Mouse (Mus musculus) embryonic facial prominence, embryonic 10.5 days (tissue): ENCODE measurements at regions not wholly inside any gene's neighbourhood (a gene's known extent, or its start where the extent isn't known, plus 50 kb on each side); places are given as distances from the start of the nearest gene placed in this dataset.

Experiments
- DNase-seq: peaks from one replicate; pipeline ENCODE4 v3.0.0-alpha.2; 2017; ENCODE audit warnings: low spot score
- H3K27ac ChIP-seq: fragments of 300-500 bp; sonication (generic); replicated peaks from 2 replicates; pipeline ENCODE4 v1.5.1; 2016; ENCODE audit warnings: mild to moderate bottlenecking
- H3K27me3 ChIP-seq: fragments of 300-500 bp; sonication (generic); replicated peaks from 2 replicates; pipeline ENCODE4 v1.6.1; 2016; ENCODE audit warnings: low read depth, mild to moderate bottlenecking; ENCODE audit not compliant: poor library complexity, severe bottlenecking
- H3K36me3 ChIP-seq: fragments of 300-500 bp; sonication (generic); replicated peaks from 2 replicates; pipeline ENCODE4 v1.6.1; 2016; ENCODE audit warnings: mild to moderate bottlenecking, moderate library complexity
- H3K4me1 ChIP-seq: fragments of 300-500 bp; sonication (generic); 2 replicates; pipeline ENCODE4 v1.6.1; 2016
- H3K4me3 ChIP-seq: fragments of 300-500 bp; sonication (generic); 2 replicates; pipeline ENCODE4 v1.5.1; 2016; ENCODE audit warnings: mild to moderate bottlenecking, moderate library complexity
- H3K9me3 ChIP-seq: fragments of 300-500 bp; sonication (generic); 2 replicates; pipeline ENCODE4 v1.6.1; 2016; ENCODE audit warnings: mild to moderate bottlenecking
- WGBS: fragments of 180-500 bp; shearing (Covaris S2); methylation state at CpG from one replicate; pipeline ENCODE4 v1.1.7; 2016; 5-methylcytosine and 5-hydroxymethylcytosine counted together

DNA sequence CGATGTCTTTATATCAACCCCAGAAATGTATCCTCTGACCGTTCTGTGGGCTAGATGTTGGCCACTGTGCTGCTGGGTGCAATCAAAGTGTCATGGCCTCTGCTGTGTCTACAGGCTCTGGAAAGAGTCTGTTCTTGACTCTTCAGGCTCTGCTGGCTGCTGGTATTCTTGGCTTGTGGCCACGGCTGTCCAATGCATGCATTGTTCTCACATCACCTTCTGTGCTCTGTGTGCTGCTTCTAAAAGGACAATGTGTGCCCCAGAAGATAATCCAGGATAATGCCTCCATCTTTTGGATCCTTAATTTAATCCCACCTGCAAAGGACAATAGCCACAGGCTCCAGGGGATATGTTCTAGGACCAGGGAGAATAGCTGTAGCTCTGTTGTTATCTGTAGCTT is 77.5 kb upstream of the Dapl1 start:
- DNase-seq: no peak
- WGBS: 83% methylated on average over 3 of the region's 3 CpGs
- Histone ChIP-seq H3K4me1 (peaks cover 16% of the 10 kb centered on the region), H3K9me3 (no peaks in the 10 kb centered on the region), H3K4me3 (no peak overlapping the region), H3K36me3 (no peaks in the 10 kb centered on the region), H3K27ac (no peak overlapping the region), H3K27me3 (no peaks in the 10 kb centered on the region)

- H3K4me3 ChIP-seq: no peak overlapping the region
- H3K9me3 ChIP-seq: no peaks in the 10 kb centered on the region
- H3K4me1 ChIP-seq: peaks cover 12% of the 10 kb centered on the region
- H3K27me3 ChIP-seq: no peaks in the 10 kb centered on the region
- peak overlapping the region; percentile 30; the same call in 1 of the 2 replicates for H3K27ac ChIP-seq
- no peaks in the 10 kb centered on the region for H3K36me3 ChIP-seq
- WGBS: 43% methylated on average over 13 of the region's 13 CpGs
- DNase-seq: peak; percentile 38
Observed at GRCm38 (mm10) chr2:59407512-59407988, 76.9 kb upstream of the Dapl1 start.

DNA sequence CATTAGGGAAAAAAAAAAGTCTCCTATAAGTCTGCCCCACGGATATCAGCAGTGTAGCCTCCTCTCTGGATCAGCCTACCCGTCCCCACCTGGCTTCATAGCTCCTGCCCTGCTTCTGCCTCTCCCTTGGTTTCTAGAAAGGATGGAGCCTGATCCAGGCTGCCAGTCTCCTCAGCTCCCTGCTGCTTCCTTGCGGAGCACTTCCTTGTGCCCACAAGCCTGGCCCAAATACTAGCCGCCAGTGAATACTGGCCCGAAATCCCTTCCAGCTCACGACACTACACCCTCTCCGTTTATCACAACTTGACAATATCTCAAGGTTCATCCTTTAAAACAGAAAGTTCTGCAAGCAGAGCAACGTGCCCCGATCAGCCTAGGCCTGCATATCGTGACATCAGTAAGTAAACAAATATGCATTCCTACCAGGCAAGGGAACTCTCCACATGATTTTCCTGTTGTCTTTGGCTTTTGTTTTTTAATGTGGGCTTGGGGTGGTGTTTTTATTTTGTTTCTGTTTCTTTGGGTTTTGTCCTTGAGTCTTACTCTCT is 76.3 kb upstream of the Dapl1 start:
- Histone ChIP-seq H3K27ac (no peak overlapping the region; the same call in 1 of the 2 replicates), H3K9me3 (no peaks in the 10 kb centered on the region), H3K36me3 (no peaks in the 10 kb centered on the region), H3K4me1 (peaks cover 12% of the 10 kb centered on the region), H3K4me3 (no peak overlapping the region), H3K27me3 (no peaks in the 10 kb centered on the region)
- no peak for DNase-seq
- 75% methylated on average over 10 of the region's 10 CpGs for WGBS

DNA sequence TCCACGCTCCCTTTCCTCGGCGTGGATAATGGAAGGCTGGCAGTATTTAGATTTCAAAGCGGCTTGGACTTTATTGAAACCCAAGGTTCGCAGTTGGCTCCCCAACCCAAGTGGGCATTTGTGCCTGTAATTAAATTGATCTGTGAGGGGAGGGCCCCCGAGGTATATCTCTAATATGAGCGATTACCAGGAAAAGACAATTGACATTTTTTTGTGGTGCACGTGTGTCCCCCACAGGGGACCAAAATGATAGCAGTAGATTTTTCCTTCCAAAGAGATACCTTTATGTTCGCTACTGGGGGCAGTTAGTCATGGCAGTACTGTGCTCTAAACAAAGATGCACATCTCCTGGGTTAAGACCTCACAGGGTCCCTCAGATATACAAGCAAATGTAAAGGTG is 69.8 kb upstream of the Dapl1 start:
- Histone ChIP-seq H3K4me3 (no peak overlapping the region), H3K9me3 (no peaks in the 10 kb centered on the region), H3K36me3 (no peaks in the 10 kb centered on the region), H3K27ac (no peak overlapping the region), H3K4me1 (peaks cover 10% of the 10 kb centered on the region; the same call in 1 of the 2 replicates), H3K27me3 (no peaks in the 10 kb centered on the region)
- DNase-seq: no peak
- 84% methylated on average over 9 of the region's 9 CpGs for WGBS

GRCm38 (mm10) chr2:59416491-59417195 is 67.8 kb upstream of the Dapl1 start:
- H3K27ac ChIP-seq: no peak overlapping the region
- peaks cover 12% of the 10 kb centered on the region; the same call in 1 of the 2 replicates for H3K4me1 ChIP-seq
- WGBS: 74% methylated on average over 8 of the region's 8 CpGs
- no peak overlapping the region for H3K4me3 ChIP-seq
- H3K9me3 ChIP-seq: no peaks in the 10 kb centered on the region
- H3K36me3 ChIP-seq: no peaks in the 10 kb centered on the region
- no peak for DNase-seq
- no peaks in the 10 kb centered on the region for H3K27me3 ChIP-seq

DNA sequence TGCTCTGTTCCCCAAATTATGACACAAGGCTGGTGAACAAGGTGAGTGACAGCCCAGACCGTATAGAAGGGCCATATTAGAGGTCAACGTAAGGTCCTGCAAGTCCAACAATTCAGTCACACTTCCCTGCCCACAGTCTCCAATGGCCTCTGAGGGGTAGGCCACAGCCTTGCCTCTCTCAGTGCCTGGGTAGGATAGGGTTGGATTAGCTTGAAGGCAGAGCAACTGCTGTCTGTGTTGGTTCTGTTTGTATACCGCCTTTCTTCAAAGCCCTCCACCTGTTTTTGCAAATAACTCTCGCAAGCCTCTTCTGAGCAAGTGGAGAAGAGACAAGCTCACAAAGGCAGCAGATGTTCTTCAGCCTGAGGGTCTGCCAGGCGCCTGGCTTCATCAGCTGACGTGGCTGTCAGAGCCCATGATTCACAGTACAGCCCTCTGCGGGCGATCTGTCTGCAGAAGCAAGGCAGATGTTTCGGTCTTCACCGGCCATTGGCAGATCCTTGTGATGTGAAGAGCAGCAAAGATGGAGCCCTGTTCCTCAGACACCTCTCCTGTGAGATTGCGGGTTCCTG is 67.0 kb upstream of the Dapl1 start:
- no peak overlapping the region for H3K27ac ChIP-seq
- DNase-seq: no peak
- no peaks in the 10 kb centered on the region for H3K27me3 ChIP-seq
- WGBS: 82% methylated on average over 11 of the region's 11 CpGs
- no peaks in the 10 kb centered on the region for H3K9me3 ChIP-seq
- H3K36me3 ChIP-seq: no peaks in the 10 kb centered on the region
- H3K4me3 ChIP-seq: no peak overlapping the region
- H3K4me1 ChIP-seq: peaks cover 16% of the 10 kb centered on the region; the same call in 1 of the 2 replicates

GRCm38 (mm10) chr2:59420496-59420895 is 64.0 kb upstream of the Dapl1 start:
- no peaks in the 10 kb centered on the region for H3K36me3 ChIP-seq
- H3K9me3 ChIP-seq: no peaks in the 10 kb centered on the region
- no peak overlapping the region for H3K27ac ChIP-seq
- peaks cover 28% of the 10 kb centered on the region for H3K4me1 ChIP-seq
- no peak for DNase-seq
- no peak overlapping the region for H3K4me3 ChIP-seq
- no peaks in the 10 kb centered on the region for H3K27me3 ChIP-seq
- WGBS: 67% methylated on average over 5 of the region's 5 CpGs

GRCm38 (mm10) chr2:59422291-59423242 is 61.9 kb upstream of the Dapl1 start:
- 76% methylated on average over 10 of the region's 10 CpGs for WGBS
- Histone ChIP-seq H3K27ac (no peak overlapping the region), H3K4me3 (no peak overlapping the region), H3K9me3 (no peaks in the 10 kb centered on the region), H3K36me3 (no peaks in the 10 kb centered on the region), H3K27me3 (no peaks in the 10 kb centered on the region), H3K4me1 (peaks cover 19% of the 10 kb centered on the region)
- no peak for DNase-seq

GRCm38 (mm10) chr2:59424205-59424604 is 60.2 kb upstream of the Dapl1 start:
- 89% methylated on average over 2 of the region's 2 CpGs for WGBS
- peaks cover 19% of the 10 kb centered on the region for H3K4me1 ChIP-seq
- H3K9me3 ChIP-seq: no peaks in the 10 kb centered on the region
- no peaks in the 10 kb centered on the region for H3K36me3 ChIP-seq
- DNase-seq: no peak
- 0 out of 2 replicates have a peak overlapping the region, but pooled peaks have one; percentile 4 for H3K27ac ChIP-seq
- no peaks in the 10 kb centered on the region for H3K27me3 ChIP-seq
- H3K4me3 ChIP-seq: no peak overlapping the region

GRCm38 (mm10) chr2:59424729-59425128 is 59.7 kb upstream of the Dapl1 start:
- Histone ChIP-seq H3K9me3 (no peaks in the 10 kb centered on the region), H3K27me3 (no peaks in the 10 kb centered on the region), H3K4me3 (no peak overlapping the region), H3K27ac (no peak overlapping the region), H3K4me1 (peaks cover 19% of the 10 kb centered on the region), H3K36me3 (no peaks in the 10 kb centered on the region)
- peak; percentile 50 for DNase-seq
- WGBS: 46% methylated on average over 5 of the region's 5 CpGs

DNA sequence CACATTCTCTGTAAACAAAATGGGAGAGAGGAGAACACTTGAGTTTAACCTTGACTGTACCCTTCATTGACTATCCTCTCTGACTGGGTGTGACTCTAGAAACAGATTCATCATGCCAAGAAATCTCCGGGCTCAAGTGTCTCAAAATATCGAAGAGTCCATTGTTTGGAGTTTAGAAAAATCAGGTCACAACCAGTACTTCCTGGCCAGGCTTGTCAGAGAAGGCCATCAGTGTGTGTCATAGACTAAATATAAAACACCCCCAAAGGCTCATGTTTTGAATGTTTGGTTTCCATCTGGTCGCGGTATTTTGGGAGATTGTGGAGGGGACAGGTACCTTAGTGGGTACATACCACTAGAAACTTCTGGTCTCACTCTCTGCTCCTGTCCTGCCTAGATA is 58.6 kb upstream of the Dapl1 start:
- no peaks in the 10 kb centered on the region for H3K9me3 ChIP-seq
- no peak for DNase-seq
- H3K27ac ChIP-seq: no peak overlapping the region
- no peaks in the 10 kb centered on the region for H3K27me3 ChIP-seq
- WGBS: 91% methylated on average over 4 of the region's 4 CpGs
- H3K36me3 ChIP-seq: no peaks in the 10 kb centered on the region
- peaks cover 16% of the 10 kb centered on the region for H3K4me1 ChIP-seq
- no peak overlapping the region for H3K4me3 ChIP-seq

GRCm38 (mm10) chr2:59431466-59431865 is 53.0 kb upstream of the Dapl1 start:
- no peak overlapping the region for H3K27ac ChIP-seq
- H3K4me3 ChIP-seq: no peak overlapping the region
- WGBS: 89% methylated on average over 5 of the region's 5 CpGs
- 0 out of 2 replicates have a peak, but pooled peaks cover 4% of the 10 kb centered on the region for H3K9me3 ChIP-seq
- H3K27me3 ChIP-seq: no peaks in the 10 kb centered on the region
- DNase-seq: no peak
- H3K36me3 ChIP-seq: no peaks in the 10 kb centered on the region
- no peaks in the 10 kb centered on the region for H3K4me1 ChIP-seq
